Mouse (Mus musculus) brain, embryonic 14.5 days (tissue): Measurements from ENCODE around the gene Itpr1. TPM values are rescaled to one million over a fixed set of nuclear protein-coding genes. Genes with fewer than 3 reads are reported as not detected.

Experiments
- DNase-seq: peaks from one replicate; pipeline ENCODE4 v3.0.0-alpha.2; 2011; ENCODE audit warnings: low read depth
- CTCF ChIP-seq: fragments of 200-500 bp; IDR thresholded peaks from 2 replicates; pipeline ENCODE4 v1.5.1; 2012; ENCODE audit warnings: inconsistent platforms, mild to moderate bottlenecking, moderate library complexity, borderline replicate concordance; ENCODE audit not compliant: insufficient read depth, insufficient read length; ENCODE audit errors: extremely low read depth
- POLR2A ChIP-seq: fragments of 200-500 bp; IDR thresholded peaks from 2 replicates; pipeline ENCODE4 v1.6.1; 2012; ENCODE audit warnings: mild to moderate bottlenecking, inconsistent platforms, borderline replicate concordance; ENCODE audit not compliant: poor library complexity, insufficient read depth, insufficient read length, severe bottlenecking; ENCODE audit errors: extremely low read depth
- polyA plus RNA-seq: library from polyadenylated mRNA; depleted of rRNA; stranded (reverse); fragments of >200 nt; gene quantifications from 2 replicates; pipeline ENCODE4 v1.2.3, GENCODE M21; 2012

Gene Itpr1
- polyA plus RNA-seq, 1 experiment: 9.9 TPM

GRCm38 (mm10) chr6:108441290-108441689 lies 228.4 kb downstream of the Itpr1 start:
- TF ChIP-seq CTCF (no peak), POLR2A (no peak)

GRCm38 (mm10) chr6:108442291-108442690 lies 229.4 kb downstream of the Itpr1 start:
- no peak for DNase-seq
- no peak for TF ChIP-seq CTCF
- no peak for TF ChIP-seq POLR2A

More at GRCm38 (mm10) chr6:108441290-108441689, 228.4 kb downstream of the Itpr1 start:
- DNase-seq: no peak

GRCm38 (mm10) chr6:108444435-108444834 lies 231.5 kb downstream of the Itpr1 start:
- no peak for TF ChIP-seq CTCF
- no peak for TF ChIP-seq POLR2A
- peak; percentile 46 for DNase-seq

- TF ChIP-seq POLR2A (no peak), CTCF (no peak)
- DNase-seq: no peak
These were observed 232.1 kb downstream of the Itpr1 start for GRCm38 (mm10) chr6:108445006-108445405.

GRCm38 (mm10) chr6:108446766-108447165 lies 233.9 kb downstream of the Itpr1 start:
- DNase-seq: no peak
- no peak for TF ChIP-seq POLR2A
- TF ChIP-seq CTCF: no peak

GRCm38 (mm10) chr6:108447179-108447845 lies 234.4 kb downstream of the Itpr1 start:
- peak; percentile 47 for DNase-seq
- TF ChIP-seq CTCF: no peak
- no peak for TF ChIP-seq POLR2A

- no peak for DNase-seq
- TF ChIP-seq CTCF (no peak), POLR2A (no peak)
These were observed 235.3 kb downstream of the Itpr1 start for GRCm38 (mm10) chr6:108448016-108448735.

- TF ChIP-seq CTCF (no peak), POLR2A (no peak)
- DNase-seq: no peak
These were observed 236.0 kb downstream of the Itpr1 start for GRCm38 (mm10) chr6:108448864-108449263.

GRCm38 (mm10) chr6:108451536-108451935 lies 238.6 kb downstream of the Itpr1 start:
- no peak for TF ChIP-seq POLR2A
- TF ChIP-seq CTCF: no peak
- no peak for DNase-seq

- no peak for DNase-seq
- no peak for TF ChIP-seq POLR2A
- TF ChIP-seq CTCF: no peak
These were observed 240.7 kb downstream of the Itpr1 start for GRCm38 (mm10) chr6:108453618-108454017.

- peak; percentile 70 for DNase-seq
- TF ChIP-seq POLR2A: no peak
- TF ChIP-seq CTCF: no peak
These were observed 241.4 kb downstream of the Itpr1 start for GRCm38 (mm10) chr6:108454061-108454891.
